Mouse (Mus musculus) stomach, postnatal 0 days (tissue): ENCODE measurements at regions not wholly inside any gene's neighbourhood (a gene's known extent, or its start where the extent isn't known, plus 50 kb on each side); places are given as distances from the start of the nearest gene placed in this dataset.
"Not testable (repeated sequence)": the region's sequence is repeated elsewhere in the genome, so short reads cannot be mapped to it uniquely, and the experiment has no call there.

ENCODE experiments used
- CTCF ChIP-seq: IDR thresholded peaks from 2 replicates; pipeline ENCODE4 v1.5.1; 2016; ENCODE audit warnings: antibody characterized with exemption, low read depth, mild to moderate bottlenecking, moderate library complexity
- EP300 ChIP-seq: optimal IDR thresholded peaks from 2 replicates; pipeline ENCODE3; 2016; ENCODE audit warnings: antibody characterized with exemption

DNA sequence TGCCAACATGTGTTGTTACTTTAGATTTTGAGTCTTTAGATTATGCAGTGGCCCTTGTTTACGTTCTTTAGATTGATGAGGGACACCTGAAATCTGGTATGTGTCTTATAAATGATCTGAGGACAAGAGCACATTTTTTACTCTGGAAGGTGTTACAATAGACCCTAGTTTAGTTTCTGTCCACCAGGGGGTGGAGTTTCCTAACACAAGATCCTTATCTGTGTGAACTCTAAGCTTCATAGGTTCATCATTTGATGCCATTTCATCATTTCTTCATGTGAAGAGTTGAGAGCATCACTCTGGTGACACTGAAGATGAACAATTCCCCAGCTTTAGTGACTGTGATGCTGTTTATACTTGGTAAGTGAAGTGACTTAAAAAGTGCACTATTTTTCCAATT lies 825.5 kb downstream of the Dad1 start:
- TF ChIP-seq CTCF, EP300: not testable (repeated sequence)
